Mouse (Mus musculus): ENCODE data around the gene Sept9.

Gene Sept9

GRCm38 (mm10) chr11:117199282-117200175 is at the start of gene Sept9:
Gene Sept9 (plus strand): TSS chr11:117199661.
- DNase-seq (ENCODE audit: low read depth, low spot score), result no peak

DNA sequence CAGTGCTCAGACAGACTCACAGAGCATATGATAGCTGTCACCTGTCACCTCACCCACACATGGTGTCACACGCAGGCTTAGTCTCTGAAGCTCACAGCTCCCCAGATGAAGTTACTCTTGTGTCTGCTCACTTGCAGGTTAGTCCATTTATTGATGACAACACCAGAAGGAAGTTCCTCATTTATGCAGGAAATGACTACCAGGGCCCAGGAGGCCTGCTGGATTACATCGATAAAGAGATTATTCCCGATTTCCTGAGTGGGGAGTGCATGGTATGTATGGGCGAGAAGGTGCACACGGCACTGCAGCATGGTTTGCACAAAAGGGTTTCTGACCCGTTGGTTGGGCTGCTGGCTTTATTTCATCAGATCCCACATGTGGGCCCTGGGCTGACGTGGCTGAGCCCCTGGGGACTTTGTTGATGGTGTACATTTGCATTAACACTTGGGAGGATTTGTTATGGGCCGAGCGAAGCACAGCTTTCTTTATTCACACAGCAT is 48.9 kb upstream of the Sept9 start:
- DNase-seq (ENCODE audit: low read depth, low spot score), result no peak

- DNase-seq (ENCODE audit: low read depth, low spot score), result no peak
Observed at GRCm38 (mm10) chr11:117151461-117151860, 48.0 kb upstream of the Sept9 start.

GRCm38 (mm10) chr11:117152541-117152940 is 46.9 kb upstream of the Sept9 start:
- DNase-seq (ENCODE audit: low read depth, low spot score), result no peak

GRCm38 (mm10) chr11:117153553-117153952 is 45.9 kb upstream of the Sept9 start:
- no peak for DNase-seq (ENCODE audit: low read depth, low spot score)

DNA sequence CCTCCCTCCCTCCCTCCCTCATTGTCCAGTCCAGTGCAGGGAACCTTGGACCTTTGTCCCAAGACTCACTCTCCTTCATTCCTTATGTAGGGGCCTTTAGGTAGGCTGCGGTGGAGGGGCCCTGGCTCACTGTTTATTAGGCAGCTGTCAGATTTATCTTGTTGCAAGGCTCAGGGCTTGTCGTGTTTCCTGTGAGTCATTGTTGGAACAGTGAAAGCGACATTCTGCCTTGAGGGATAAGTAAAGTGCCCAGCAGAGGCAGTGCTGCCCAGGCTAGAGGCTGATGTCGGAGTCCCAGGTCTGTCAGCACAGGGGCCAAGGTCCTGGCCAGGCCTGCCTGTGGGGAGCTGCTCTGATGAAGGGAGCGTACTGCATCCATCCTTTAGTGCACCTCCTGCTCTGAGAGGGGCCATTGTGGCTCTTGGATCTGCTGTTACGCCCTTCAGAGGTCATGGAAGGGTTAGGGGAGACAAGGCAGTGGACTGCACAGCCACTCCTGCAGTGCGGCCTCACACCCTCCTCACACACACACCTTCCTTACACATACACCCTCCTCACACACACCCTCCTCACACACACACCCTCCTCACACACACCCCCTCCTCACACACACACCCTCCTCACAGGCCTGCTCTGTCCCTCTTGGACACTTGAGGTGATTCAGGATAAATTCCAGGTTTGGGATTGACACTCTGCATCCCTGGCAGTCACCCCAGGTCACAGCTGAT is 45.2 kb upstream of the Sept9 start:
- no peak for DNase-seq (ENCODE audit: low read depth, low spot score)

- peak; percentile 90 for DNase-seq (ENCODE audit: low read depth, low spot score)
Observed at GRCm38 (mm10) chr11:117156725-117157124, 42.7 kb upstream of the Sept9 start.

- no peak for DNase-seq (ENCODE audit: low read depth, low spot score)
Observed at GRCm38 (mm10) chr11:117158343-117158742, 41.1 kb upstream of the Sept9 start.

GRCm38 (mm10) chr11:117159257-117159945 is 40.1 kb upstream of the Sept9 start:
- no peak for DNase-seq (ENCODE audit: low read depth, low spot score)

- DNase-seq (ENCODE audit: low read depth, low spot score), result no peak
Observed at GRCm38 (mm10) chr11:117159946-117160307, 39.5 kb upstream of the Sept9 start.

DNA sequence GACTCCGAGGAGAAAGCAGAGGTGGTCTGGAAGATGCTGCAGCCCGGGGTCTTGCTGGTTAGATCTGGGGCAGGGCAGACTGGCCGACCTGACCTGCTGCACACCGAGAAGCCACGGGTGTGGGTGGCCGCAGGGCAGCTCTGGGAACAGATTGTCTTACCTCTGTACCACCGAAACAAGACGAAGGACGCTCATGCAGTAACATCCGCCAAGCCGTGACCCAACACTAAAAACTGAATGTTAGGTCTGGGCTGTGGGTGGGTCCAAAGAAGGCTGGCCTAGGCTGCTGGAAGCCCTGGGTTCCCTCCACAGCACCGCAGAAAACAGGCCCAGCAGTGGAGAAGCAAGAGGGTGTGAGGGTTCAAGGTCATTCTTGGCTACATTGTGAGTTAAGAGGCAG is 38.7 kb upstream of the Sept9 start:
- no peak for DNase-seq (ENCODE audit: low read depth, low spot score)

DNA sequence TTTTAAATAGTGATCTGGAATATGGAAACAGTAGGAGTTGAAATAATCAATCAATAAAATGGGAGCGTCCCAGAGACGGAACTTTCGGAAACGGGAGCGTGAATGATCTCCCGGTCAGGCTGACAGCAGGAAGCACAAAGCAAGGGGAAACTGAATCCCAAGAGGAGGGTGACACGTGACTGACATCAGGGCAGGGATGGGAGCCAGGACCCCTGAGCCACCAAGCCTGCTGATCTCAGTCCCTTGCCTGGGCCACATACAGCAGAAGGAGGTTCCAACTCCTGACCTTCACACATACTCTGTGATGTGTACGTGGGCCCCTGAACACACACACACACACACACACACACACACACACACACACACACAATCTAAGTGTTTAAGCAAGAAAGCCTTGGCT is 37.9 kb upstream of the Sept9 start:
- DNase-seq (ENCODE audit: low read depth, low spot score), result no peak

- no peak for DNase-seq (ENCODE audit: low read depth, low spot score)
Observed at GRCm38 (mm10) chr11:117163098-117163497, 36.4 kb upstream of the Sept9 start.

GRCm38 (mm10) chr11:117163771-117164170 is 35.7 kb upstream of the Sept9 start:
- no peak for DNase-seq (ENCODE audit: low read depth, low spot score)

- DNase-seq (ENCODE audit: low read depth, low spot score), result no peak
Observed at GRCm38 (mm10) chr11:117168278-117169087, 31.0 kb upstream of the Sept9 start.

DNA sequence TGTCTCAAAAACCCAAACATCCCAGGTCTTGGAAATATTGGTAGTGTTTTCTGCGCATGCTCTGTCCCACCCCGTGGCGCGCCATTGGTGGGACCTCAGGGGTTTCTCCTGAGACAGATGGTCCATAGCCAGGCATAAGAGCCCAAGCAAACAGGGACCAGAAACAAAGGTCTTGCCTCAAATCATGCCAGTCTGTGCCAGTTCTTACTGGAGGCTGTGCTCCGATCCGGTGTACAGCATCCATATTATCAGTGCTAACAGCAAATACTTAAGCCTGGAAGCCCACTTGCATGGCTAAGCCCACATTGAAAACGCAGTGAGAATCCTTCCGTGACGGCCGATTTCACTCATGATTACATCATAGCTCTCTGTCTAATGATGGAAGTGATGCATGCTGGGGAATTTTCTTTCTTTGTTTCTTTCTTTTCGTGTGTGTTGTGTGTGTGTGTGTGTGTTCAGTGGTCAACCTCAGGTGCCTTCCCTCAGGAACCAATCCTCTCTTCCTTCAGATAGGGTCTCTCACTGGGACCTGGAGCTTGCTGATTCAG is 30.3 kb upstream of the Sept9 start:
- DNase-seq (ENCODE audit: low read depth, low spot score), result no peak

GRCm38 (mm10) chr11:117169801-117170565 is 29.5 kb upstream of the Sept9 start:
- DNase-seq (ENCODE audit: low read depth, low spot score), result no peak

- no peak for DNase-seq (ENCODE audit: low read depth, low spot score)
Observed at GRCm38 (mm10) chr11:117174098-117174892, 25.2 kb upstream of the Sept9 start.

DNA sequence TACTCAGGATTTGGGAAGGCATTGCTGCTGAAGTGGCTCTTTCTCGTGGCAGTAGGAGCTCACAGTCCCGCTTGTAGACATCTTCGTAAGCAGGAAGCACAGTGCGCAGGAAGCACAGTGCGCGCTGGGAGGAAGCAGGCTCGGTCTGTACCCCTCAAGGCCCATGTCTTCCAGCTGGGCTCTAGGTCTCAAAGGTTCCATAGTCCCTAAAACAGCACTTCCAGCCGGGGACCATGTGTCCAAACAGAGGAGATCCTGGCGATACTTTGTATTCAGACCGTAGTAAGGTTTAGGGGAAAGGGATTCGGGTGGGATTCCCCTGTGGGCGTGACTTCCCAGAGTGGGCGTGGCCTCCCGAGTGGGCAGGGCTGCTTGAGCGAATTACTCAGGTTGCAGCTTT is 24.5 kb upstream of the Sept9 start:
- DNase-seq (ENCODE audit: low read depth, low spot score), result no peak

Data from WW6 (cell line).